Mouse (Mus musculus) spleen, adult 2 months (tissue): ENCODE measurements around the gene Mreg.

Experiments
- CTCF ChIP-seq: fragments of 200-500 bp; IDR thresholded peaks from 2 replicates; pipeline ENCODE4 v1.5.1; 2011; ENCODE audit warnings: mild to moderate bottlenecking, inconsistent platforms; ENCODE audit not compliant: insufficient read depth, insufficient read length, insufficient replicate concordance; ENCODE audit errors: extremely low read depth
- POLR2A ChIP-seq: fragments of 200-500 bp; IDR thresholded peaks from 2 replicates; pipeline ENCODE4 v1.6.1; 2011; ENCODE audit warnings: low read depth, low read length, inconsistent platforms

GRCm38 (mm10) chr1:72238016-72238580 lies 26.0 kb upstream of the Mreg start:
- TF ChIP-seq CTCF: no peak
- TF ChIP-seq POLR2A: no peak
